Mouse (Mus musculus) heart, postnatal 14 days (tissue): ENCODE results near the gene Cenpb. TPM values are rescaled to one million over a fixed set of nuclear protein-coding genes. Genes with fewer than 3 reads are reported as not detected.
"Not testable (repeated sequence)": the region's sequence is repeated elsewhere in the genome, so short reads cannot be mapped to it uniquely, and the experiment has no call there.

Experiments
- DNase-seq, 2 experiments: peaks; one replicate each; pipeline ENCODE4 v3.0.0; 2021 to 2022
- intact Hi-C: fragments of 180-260 bp; cut with DNase I; formaldehyde crosslinking; loops from one replicate; pipeline ENCODE4 v1.15.1; 2025
- long read RNA-seq, 2 experiments: library from polyadenylated mRNA; stranded (forward); transcript quantifications; one replicate each; pipeline ENCODE4 v2.0.0; 2021
- total RNA-seq, 2 experiments: library from RNA; stranded (reverse); gene quantifications; 2 replicates each; pipeline ENCODE4 v1.2.3; 2021

Cenpb gene
- total RNA-seq = 10 to 100 TPM; 60.6 to 61.0 TPM
- long read RNA-seq, experiment 1, full-length matches to known transcripts = 87 of 87 reads
- long read RNA-seq, experiment 1, partial matches to known transcripts = 0 of 87 reads
- long read RNA-seq, experiment 1, other reads (novel, unspliced or antisense) = 0 of 87 reads
- long read RNA-seq, experiment 2, full-length matches to known transcripts = 78 of 78 reads
- long read RNA-seq, experiment 2, partial matches to known transcripts = 0 of 78 reads
- long read RNA-seq, experiment 2, other reads (novel, unspliced or antisense) = 0 of 78 reads

GRCm38 (mm10) chr2:131179990-131180587 is at the start of gene Cenpb:
Gene Cenpb, minus strand, starts transcription at chr2:131180067.
- intact Hi-C loops = loop anchor here (2.0 to 5.0 kb wide), 4 partner anchors 29 to 237 kb away; no protein-coding TSS in a partner anchor
- DNase-seq = peak; percentile 92 to 94

GRCm38 (mm10) chr2:131227243-131227642 is 47.4 kb upstream of the Cenpb start:
- intact Hi-C loops = no loop called here
- no peak for DNase-seq

GRCm38 (mm10) chr2:131226669-131227068 is 46.8 kb upstream of the Cenpb start:
- DNase-seq, intact Hi-C loops: not testable (repeated sequence)

- intact Hi-C loops = no loop called here
- no peak for DNase-seq
Measured at GRCm38 (mm10) chr2:131225178-131225577, 45.3 kb upstream of the Cenpb start.

- intact Hi-C loops = no loop called here
- DNase-seq = no peak
Measured at GRCm38 (mm10) chr2:131223569-131223968, 43.7 kb upstream of the Cenpb start.

- intact Hi-C loops = no loop called here
- peak in 1 of 2 experiments; percentile 26 for DNase-seq
Measured at GRCm38 (mm10) chr2:131222562-131222961, 42.7 kb upstream of the Cenpb start.

GRCm38 (mm10) chr2:131221853-131222515 is 42.1 kb upstream of the Cenpb start:
- DNase-seq = no peak
- intact Hi-C loops = no loop called here

- intact Hi-C loops = no loop called here
- no peak for DNase-seq
Measured at GRCm38 (mm10) chr2:131220030-131220429, 40.2 kb upstream of the Cenpb start.

- intact Hi-C loops = loop anchor here (2.0 kb wide), 2 partner anchors 19 to 37 kb away; partner anchors contain the start of gene Mavs
- peak; percentile 16 to 48 for DNase-seq
Measured at GRCm38 (mm10) chr2:131215941-131216858, 36.3 kb upstream of the Cenpb start.

GRCm38 (mm10) chr2:131213773-131214172 is 33.9 kb upstream of the Cenpb start:
- DNase-seq = no peak
- intact Hi-C loops = loop anchor here (2.0 kb wide), 1 partner anchor 39 kb away; no protein-coding TSS in a partner anchor

GRCm38 (mm10) chr2:131211026-131211615 is 31.3 kb upstream of the Cenpb start:
- intact Hi-C loops = loop anchor here (2.0 kb wide), 1 partner anchor 116 kb away; no protein-coding TSS in a partner anchor
- DNase-seq = peak in 1 of 2 experiments; percentile 38

- DNase-seq = peak; percentile 96 to 98
- intact Hi-C loops = loop anchor here (2.0 kb wide), 2 partner anchors 29 to 115 kb away; partner anchors contain the start of gene Cenpb
Measured at GRCm38 (mm10) chr2:131209969-131210792, 30.3 kb upstream of the Cenpb start.

- intact Hi-C loops = loop anchor here (2.0 kb wide), 1 partner anchor 28 kb away; the partner anchor contains the start of gene Cenpb
- DNase-seq = peak in 1 of 2 experiments; percentile 36
Measured at GRCm38 (mm10) chr2:131209125-131209795, 29.4 kb upstream of the Cenpb start.

- no peak for DNase-seq
- intact Hi-C loops = loop anchor here (2.0 kb wide), 1 partner anchor 28 kb away; the partner anchor contains the start of gene Cenpb
Measured at GRCm38 (mm10) chr2:131208356-131208755, 28.5 kb upstream of the Cenpb start.

- DNase-seq = no peak
- intact Hi-C loops = no loop called here
Measured at GRCm38 (mm10) chr2:131206778-131207177, 26.9 kb upstream of the Cenpb start, which contains the start of gene Ap5s1. Gene Ap5s1, plus strand, starts transcription at chr2:131207078.

GRCm38 (mm10) chr2:131205521-131206182 is 25.8 kb upstream of the Cenpb start:
- intact Hi-C loops = no loop called here
- DNase-seq = no peak

GRCm38 (mm10) chr2:131204410-131204981 is 24.6 kb upstream of the Cenpb start:
- intact Hi-C loops = no loop called here
- DNase-seq = peak; percentile 92 to 97
